Mouse (Mus musculus) frontal cortex, postnatal 25 days (tissue): ENCODE measurements around the gene Ccdc157.

ENCODE experiments used
- DNase-seq, 2 experiments: peaks; one replicate each; pipeline ENCODE4 v3.0.0; 2022; ENCODE audit warnings: low spot score in 2 of 2

The Ccdc157 gene

DNA sequence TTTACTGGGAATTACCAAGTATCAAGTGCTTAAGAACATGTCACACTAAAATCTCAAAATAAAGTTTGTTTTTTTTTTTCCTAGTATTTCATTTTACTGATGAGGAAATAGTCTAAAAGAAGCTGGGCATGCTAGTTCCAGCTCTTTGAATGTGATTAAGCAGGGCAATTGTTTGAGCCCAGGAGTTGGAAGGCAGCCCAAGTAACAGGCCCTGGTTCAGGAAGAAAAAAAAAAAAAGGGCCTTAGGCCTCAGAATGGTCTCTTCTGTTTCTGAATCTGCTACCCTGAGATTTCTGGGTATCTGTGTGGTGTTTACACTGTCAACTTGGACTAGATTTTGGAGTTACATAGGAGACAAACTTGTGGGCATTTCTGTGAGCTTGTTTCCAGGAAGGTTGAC, 23.4 kb upstream of the Ccdc157 start:
- no peak for DNase-seq

- DNase-seq, result no peak
These were observed 22.0 kb upstream of the Ccdc157 start for GRCm38 (mm10) chr11:4182061-4182460.

GRCm38 (mm10) chr11:4177716-4178115, 17.6 kb upstream of the Ccdc157 start:
- no peak for DNase-seq

DNA sequence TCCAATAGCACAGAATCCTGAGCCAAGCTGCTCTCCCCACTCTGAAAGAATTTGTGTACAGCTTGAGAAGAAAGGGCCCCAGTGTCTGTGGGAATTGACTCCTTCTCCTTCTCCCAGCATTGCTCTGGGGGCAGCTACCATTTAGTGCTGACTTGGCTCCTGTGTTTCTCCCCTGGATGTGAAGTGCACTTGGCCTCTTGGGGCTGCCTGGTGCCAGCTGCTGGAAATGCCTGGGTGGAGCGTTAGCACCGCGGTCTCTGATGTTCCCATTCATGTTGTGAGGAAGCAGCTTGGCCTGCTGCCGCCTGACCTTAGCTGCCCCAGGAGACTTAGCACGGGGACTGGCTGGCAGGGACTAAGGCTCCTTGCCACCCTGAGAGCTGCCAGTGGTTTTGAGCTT, 14.5 kb upstream of the Ccdc157 start:
- DNase-seq, result no peak

- no peak for DNase-seq
These were observed 6.5 kb upstream of the Ccdc157 start for GRCm38 (mm10) chr11:4166467-4167090.

- no peak for DNase-seq
These were observed 4.6 kb upstream of the Ccdc157 start for GRCm38 (mm10) chr11:4164701-4165100.

GRCm38 (mm10) chr11:4160758-4161480, 826 bp upstream of the Ccdc157 start:
- no peak for DNase-seq

- no peak for DNase-seq
These were observed 1.4 kb downstream of the Ccdc157 start for GRCm38 (mm10) chr11:4158676-4159075.

DNA sequence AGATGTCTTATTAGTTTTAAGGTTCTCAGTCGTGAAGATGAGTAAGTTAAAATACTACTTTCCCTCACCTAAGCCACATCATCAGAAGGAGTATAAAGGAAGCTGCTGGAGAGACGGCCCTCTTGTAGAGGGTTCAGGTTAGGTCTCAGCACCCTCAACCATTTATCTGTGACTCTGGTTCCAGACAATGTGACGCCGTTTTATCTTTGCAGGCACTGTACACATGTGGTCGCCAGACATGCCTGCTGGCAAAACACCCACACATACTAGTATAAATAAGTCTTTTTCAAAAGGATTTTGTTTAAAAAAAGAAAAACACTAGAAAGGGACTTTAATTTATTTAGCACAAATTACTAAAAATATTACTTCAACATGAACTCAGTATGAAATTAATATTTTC, 4.5 kb downstream of the Ccdc157 start:
- DNase-seq, result no peak

DNA sequence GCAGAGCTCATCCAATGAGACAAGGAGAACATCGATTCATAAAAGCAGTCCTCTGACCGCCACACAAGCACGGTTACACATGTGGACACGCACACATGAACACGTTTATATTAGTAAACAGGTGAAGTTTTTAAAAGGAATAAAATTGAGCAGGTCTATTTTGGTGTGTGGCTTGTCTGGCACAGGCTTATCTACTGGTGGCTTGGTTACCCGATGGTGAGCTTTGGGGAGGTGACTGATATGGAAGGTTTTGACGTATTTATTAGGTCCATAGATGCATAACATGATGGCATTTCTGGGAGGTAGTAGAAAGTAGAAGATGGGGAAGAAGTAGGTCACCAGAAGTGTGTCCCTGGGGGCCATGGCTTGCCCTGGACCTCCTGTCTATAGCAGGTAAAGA, 6.4 kb downstream of the Ccdc157 start:
- no peak for DNase-seq

DNA sequence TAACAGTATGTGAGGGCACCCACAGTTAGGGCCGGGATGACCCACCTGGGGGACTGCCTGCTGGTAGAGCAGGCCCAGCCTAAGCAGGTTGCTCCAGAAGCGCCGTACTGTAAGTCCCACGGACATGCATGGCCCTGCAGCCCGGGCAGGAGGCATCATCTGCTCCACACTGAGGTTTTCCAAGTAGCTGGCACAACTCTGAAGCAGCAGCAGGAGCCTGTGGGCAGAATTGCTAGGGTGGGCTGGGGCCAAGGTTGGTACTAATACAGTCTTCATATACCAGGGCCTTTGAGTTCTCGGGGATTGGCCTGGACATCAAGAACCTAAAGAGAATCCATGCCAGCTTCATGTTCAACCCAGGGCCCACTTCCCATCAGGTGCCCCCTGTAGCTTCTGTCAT, 10.2 kb downstream of the Ccdc157 start:
- DNase-seq, result no peak

DNA sequence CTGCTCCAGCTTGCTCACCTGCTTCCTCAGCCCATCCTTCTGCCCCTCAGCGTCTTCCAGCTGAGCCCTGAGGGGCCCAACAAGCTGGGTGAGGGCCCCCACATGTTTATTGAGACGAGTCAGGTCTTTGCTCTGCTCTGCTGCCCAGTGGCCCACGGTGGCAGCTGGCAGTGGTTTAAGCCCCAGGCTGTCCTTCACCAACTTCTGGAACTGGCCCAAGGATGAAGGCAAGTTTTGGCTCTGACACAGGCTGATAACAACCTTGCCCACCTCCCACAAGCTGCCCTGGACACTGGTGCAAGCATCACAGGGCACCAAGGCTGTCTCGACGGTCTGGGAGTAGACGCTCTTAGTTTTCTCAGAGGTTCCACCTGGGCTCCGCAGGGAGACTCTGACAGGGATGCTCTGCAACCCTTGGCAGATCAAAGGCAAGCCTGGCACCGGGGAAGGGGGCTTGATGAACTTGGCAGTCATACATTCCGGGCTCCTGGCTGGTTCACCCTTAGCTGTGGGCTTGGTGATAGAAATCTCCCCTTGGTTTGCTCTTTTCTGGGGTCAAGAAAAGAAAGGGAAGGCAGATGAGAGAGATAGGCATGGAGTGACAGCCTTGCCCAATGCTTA, 11.4 kb downstream of the Ccdc157 start:
- no peak for DNase-seq

GRCm38 (mm10) chr11:4148120-4148519, 12.0 kb downstream of the Ccdc157 start:
- DNase-seq, result no peak

GRCm38 (mm10) chr11:4147098-4147497, 13.0 kb downstream of the Ccdc157 start:
- DNase-seq, result no peak

GRCm38 (mm10) chr11:4146381-4146780, 13.7 kb downstream of the Ccdc157 start:
- no peak for DNase-seq

DNA sequence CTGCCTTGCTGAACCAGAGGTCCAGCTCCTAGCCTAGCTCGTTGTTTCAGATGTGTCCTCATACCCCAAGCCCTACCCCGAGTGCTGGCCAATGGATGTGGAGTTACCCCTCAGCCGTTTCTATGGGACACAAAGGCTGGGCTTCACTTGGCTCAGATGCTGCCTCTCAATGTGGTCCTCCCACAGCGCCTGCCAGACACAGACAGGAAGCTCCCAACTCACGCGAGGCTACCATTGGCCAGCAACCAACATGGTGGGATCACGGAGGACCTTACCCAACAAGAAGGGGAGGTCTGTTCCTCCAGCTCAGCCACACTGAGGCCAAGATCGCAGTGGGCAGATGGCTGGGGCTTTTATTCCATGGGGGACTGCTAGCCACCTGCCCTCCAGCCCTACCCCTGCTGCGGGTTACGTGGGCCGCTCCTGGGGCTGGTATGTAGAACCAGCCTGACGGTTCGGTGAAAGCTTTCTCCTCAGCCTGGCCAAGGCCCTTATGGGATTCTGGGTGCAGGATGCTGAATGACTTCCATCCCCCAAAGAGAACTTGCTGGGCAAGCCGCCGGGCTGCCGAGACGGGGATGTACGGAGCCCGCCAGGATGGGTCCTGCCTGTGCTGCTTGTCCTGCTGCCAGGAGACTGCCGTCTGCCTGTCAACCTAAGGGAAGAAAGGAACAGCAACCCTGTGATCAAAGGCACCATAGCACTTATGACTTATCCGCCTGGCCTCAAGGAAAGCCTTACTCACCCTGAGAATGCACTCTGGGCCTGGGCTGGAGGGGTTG, 16.6 kb downstream of the Ccdc157 start:
- DNase-seq, result no peak

DNA sequence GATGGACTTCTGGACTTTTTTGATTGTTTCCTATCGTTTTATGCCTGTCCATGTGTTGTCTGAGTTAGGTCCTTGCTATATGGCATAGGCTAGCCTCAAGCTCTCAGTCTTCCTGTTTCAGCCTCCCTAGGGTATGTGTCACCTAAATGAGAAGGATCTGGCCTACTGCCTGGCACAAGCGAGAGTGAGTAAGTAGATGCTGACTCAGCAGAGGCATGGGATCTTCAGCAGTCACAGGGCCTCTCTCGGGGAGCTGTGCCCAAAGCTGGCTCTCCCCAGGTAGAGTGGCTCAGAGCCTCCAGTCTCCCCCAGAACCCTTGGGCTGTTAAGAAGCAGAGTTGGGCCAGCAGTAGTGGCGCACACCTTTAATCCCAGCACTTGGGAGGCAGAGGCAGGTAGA, 17.7 kb downstream of the Ccdc157 start:
- no peak for DNase-seq

DNA sequence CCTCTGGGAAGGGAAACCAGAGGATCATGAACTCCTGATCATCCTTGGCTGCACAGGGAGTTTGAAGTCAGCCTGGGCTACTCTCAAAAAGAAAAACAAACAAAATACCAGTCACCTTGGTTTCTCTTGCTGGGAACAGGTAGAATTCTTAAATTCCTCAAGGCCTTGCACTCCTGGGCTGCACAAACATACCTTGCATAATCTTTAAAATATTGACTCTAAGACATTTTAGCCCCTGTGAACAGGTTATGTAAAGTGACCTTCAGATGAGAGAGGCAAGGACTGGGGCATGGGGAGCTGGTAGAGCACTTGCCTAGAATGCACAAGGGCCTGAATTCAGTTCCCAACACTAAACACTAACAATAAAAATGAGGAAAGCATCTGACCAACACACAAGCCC, 18.6 kb downstream of the Ccdc157 start:
- no peak for DNase-seq

GRCm38 (mm10) chr11:4138964-4139363, 21.1 kb downstream of the Ccdc157 start:
- DNase-seq, result no peak

- DNase-seq, result peak; percentile 68 to 82
These were observed 24.8 kb downstream of the Ccdc157 start, which contains the start of gene Rnf215 for GRCm38 (mm10) chr11:4134986-4135935. Rnf215 (plus strand) TSS chr11:4135202.

GRCm38 (mm10) chr11:4134400-4134799, 25.7 kb downstream of the Ccdc157 start:
- no peak for DNase-seq
